Mouse (Mus musculus): Measurements from ENCODE around the gene Ttll10.

- TF ChIP-seq CTCF (IDR thresholded peaks at IDR 0.05 in 2 of 3, conservative IDR thresholded peaks at IDR 0.05 in 1 of 3; ENCODE audit: control insufficient read depth in 1 of 3, insufficient read depth in 1 of 3, low read depth in 2 of 3, low read length in 3 of 3, poor library complexity in 1 of 3, severe bottlenecking in 1 of 3) (no peak), BHLHE40 (IDR thresholded peaks at IDR 0.05; ENCODE audit: borderline replicate concordance, low read depth, low read length) (no peak), MAZ (IDR thresholded peaks at IDR 0.05; ENCODE audit: low read depth, low read length) (no peak), MAX (IDR thresholded peaks at IDR 0.05; ENCODE audit: low read length) (no peak), UBTF (IDR thresholded peaks at IDR 0.05; ENCODE audit: borderline replicate concordance, insufficient read depth, low read depth, low read length) (no peak), USF1 (IDR thresholded peaks at IDR 0.05; ENCODE audit: low read depth, low read length) (no peak), POLR2A (IDR thresholded peaks at IDR 0.05; ENCODE audit: control insufficient read depth in 1 of 2, insufficient read depth in 1 of 2, low read depth in 1 of 2, low read length in 2 of 2, poor library complexity in 1 of 2) (no peak), EP300 (IDR thresholded peaks at IDR 0.05; ENCODE audit: low read depth in 1 of 2, low read length in 2 of 2) (no peak), JUND (IDR thresholded peaks at IDR 0.05; ENCODE audit: low read depth, low read length) (no peak)
Observed at GRCm38 (mm10) chr4:156054606-156055005, 4.6 kb downstream of the Ttll10 start.
